Mouse (Mus musculus) CH12F3 (cell line): ENCODE measurements around the gene Pole.

Experiments used
- in situ Hi-C: fragments of 300-500 bp; cut with MboI; formaldehyde crosslinking; loops from 2 replicates; pipeline ENCODE4 v1.14.3; 2020; ENCODE audit warnings: low sequenced_read_pairs

Gene Pole

GRCm38 (mm10) chr5:110342648-110343284 is 56.7 kb downstream of the Pole start, which contains the start of gene P2rx2:
TSS of gene P2rx2 (minus strand) at chr5:110343212.
- in situ Hi-C loops: no loop called here

- in situ Hi-C loops: no loop called here
Observed at GRCm38 (mm10) chr5:110344524-110344923, 58.4 kb downstream of the Pole start, which contains the start of gene Lrcol1. TSS of gene Lrcol1 (plus strand) at chr5:110344730.

GRCm38 (mm10) chr5:110345553-110345952 is 59.4 kb downstream of the Pole start:
- in situ Hi-C loops: no loop called here

- in situ Hi-C loops: no loop called here
Observed at GRCm38 (mm10) chr5:110347006-110347405, 60.9 kb downstream of the Pole start.

- in situ Hi-C loops: loop anchor here (25.0 kb wide), 1 partner anchor 283 kb away; no protein-coding TSS in a partner anchor
Observed at GRCm38 (mm10) chr5:110354716-110355115, 68.6 kb downstream of the Pole start.

- in situ Hi-C loops: loop anchor here (25.0 kb wide), 1 partner anchor 280 kb away; no protein-coding TSS in a partner anchor
Observed at GRCm38 (mm10) chr5:110357531-110358179, 71.5 kb downstream of the Pole start.

GRCm38 (mm10) chr5:110361465-110361864 is 75.4 kb downstream of the Pole start:
- in situ Hi-C loops: loop anchor here (25.0 kb wide), 1 partner anchor 276 kb away; no protein-coding TSS in a partner anchor

GRCm38 (mm10) chr5:110362813-110363178 is 76.7 kb downstream of the Pole start:
- in situ Hi-C loops: loop anchor here (25.0 kb wide), 1 partner anchor 275 kb away; no protein-coding TSS in a partner anchor

- in situ Hi-C loops: loop anchor here (25.0 kb wide), 1 partner anchor 274 kb away; no protein-coding TSS in a partner anchor
Observed at GRCm38 (mm10) chr5:110363179-110363821, 77.2 kb downstream of the Pole start.

GRCm38 (mm10) chr5:110363822-110364545 is 77.9 kb downstream of the Pole start:
- in situ Hi-C loops: loop anchor here (25.0 kb wide), 1 partner anchor 273 kb away; no protein-coding TSS in a partner anchor

GRCm38 (mm10) chr5:110376802-110377433 is 90.8 kb downstream of the Pole start:
- in situ Hi-C loops: loop anchor here (10.0 kb wide), 1 partner anchor 48 kb away; no protein-coding TSS in a partner anchor

GRCm38 (mm10) chr5:110378181-110378583 is 92.1 kb downstream of the Pole start:
- in situ Hi-C loops: loop anchor here (10.0 kb wide), 1 partner anchor 47 kb away; no protein-coding TSS in a partner anchor

GRCm38 (mm10) chr5:110379086-110379485 is 93.0 kb downstream of the Pole start:
- in situ Hi-C loops: loop anchor here (10.0 kb wide), 1 partner anchor 46 kb away; no protein-coding TSS in a partner anchor

GRCm38 (mm10) chr5:110379823-110380222 is 93.7 kb downstream of the Pole start:
- in situ Hi-C loops: loop anchor here (10.0 kb wide), 1 partner anchor 45 kb away; no protein-coding TSS in a partner anchor

- in situ Hi-C loops: no loop called here
Observed at GRCm38 (mm10) chr5:110384491-110384890, 98.4 kb downstream of the Pole start.

GRCm38 (mm10) chr5:110385263-110385662 is 99.2 kb downstream of the Pole start:
- in situ Hi-C loops: no loop called here

GRCm38 (mm10) chr5:110386371-110387330 is 100.5 kb downstream of the Pole start:
- in situ Hi-C loops: no loop called here
